Mouse (Mus musculus): ENCODE results near the gene Cela1. TPM values are rescaled to one million over a fixed set of nuclear protein-coding genes. Genes with fewer than 3 reads are reported as not detected.

The Cela1 gene
- 1.6 and 1.9 TPM in 2 replicates for polyA plus RNA-seq (2016; fragmentation: Nextera tagmentation; extraction: Ambion mirVana)

GRCm38 (mm10) chr15:100687430-100687971 is at the start of gene Cela1:
Gene Cela1 (minus strand): TSS chr15:100687921.
- Histone ChIP-seq H3K4me1 (no peaks in the 10 kb centered on the region; the same call in 1 of the 2 replicates), H3K4me2 (replicated peaks) (no peak within 1 kb of the TSS), H3K9ac (no peak within 1 kb of the TSS; the same call in 1 of the 2 replicates), H3K27me3 (0 out of 2 replicates have a peak, but pooled peaks cover 5% of the 10 kb centered on the region), H3K4me3 (no peak within 1 kb of the TSS), H3K27ac (no peak within 1 kb of the TSS), H3K36me3 (no peaks in the 10 kb centered on the region), H3K9me3 (replicated peaks) (peaks cover 10% of the 10 kb centered on the region)
- 88% methylated on average over 8 of the region's 8 CpGs for WGBS
- ATAC-seq (ENCODE audit: low FRiP score) = no peak

DNA sequence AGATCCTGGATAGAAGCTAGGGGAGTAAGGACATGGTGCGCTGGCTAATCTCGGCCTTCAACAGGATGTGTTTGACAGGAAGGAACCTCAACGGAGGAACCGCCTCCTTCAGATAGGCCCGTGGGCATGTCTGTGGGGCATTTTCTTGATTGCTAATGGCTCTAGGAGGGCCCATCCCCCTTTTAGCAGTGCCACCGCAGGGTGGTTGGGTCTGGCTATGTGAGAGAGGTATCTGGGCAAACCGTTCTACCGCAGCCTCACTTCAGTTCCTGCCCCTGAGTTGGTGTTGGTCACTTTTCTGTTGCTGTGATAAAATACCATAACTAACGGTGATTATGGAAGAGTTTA is 48.2 kb upstream of the Cela1 start:
- H3K27me3 ChIP-seq = peaks cover 17% of the 10 kb centered on the region
- H3K9me3 ChIP-seq (replicated peaks) = no peaks in the 10 kb centered on the region
- no peaks in the 10 kb centered on the region for H3K36me3 ChIP-seq
- ATAC-seq (ENCODE audit: low FRiP score) = no peak
- H3K4me1 ChIP-seq = peaks cover 5% of the 10 kb centered on the region; the same call in 1 of the 2 replicates
- no peak overlapping the region for H3K9ac ChIP-seq
- H3K4me2 ChIP-seq (replicated peaks) = no peak overlapping the region
- WGBS = 87% methylated on average over 9 of the region's 9 CpGs
- H3K4me3 ChIP-seq = no peak overlapping the region
- no peak overlapping the region for H3K27ac ChIP-seq

- 89% methylated on average over 14 of the region's 15 CpGs for WGBS
- no peaks in the 10 kb centered on the region for H3K36me3 ChIP-seq
- no peak for ATAC-seq (ENCODE audit: low FRiP score)
These were observed 47.6 kb upstream of the Cela1 start for GRCm38 (mm10) chr15:100735095-100735952.

DNA sequence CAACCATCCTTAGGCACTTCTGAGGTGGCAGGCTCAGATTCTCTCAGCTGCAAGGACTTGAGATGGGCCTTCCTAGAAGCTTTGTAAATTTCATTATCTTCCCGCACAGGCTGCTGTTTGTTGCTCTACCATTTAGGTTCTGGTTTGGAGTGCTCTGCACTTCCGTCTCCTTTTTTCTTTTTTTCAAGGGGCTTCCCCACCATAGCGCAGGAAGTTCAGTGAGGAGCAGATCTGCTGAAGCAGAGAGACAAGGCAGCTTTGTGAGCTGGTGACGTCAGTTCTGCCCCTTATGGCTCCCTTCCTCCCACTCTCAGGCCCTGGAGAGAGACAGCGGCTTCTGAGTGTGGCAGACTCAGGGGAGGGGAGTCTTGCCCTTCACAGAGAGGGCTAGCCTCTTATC is 44.9 kb upstream of the Cela1 start:
- H3K27ac ChIP-seq = no peak overlapping the region
- H3K4me1 ChIP-seq = peaks cover 17% of the 10 kb centered on the region
- H3K36me3 ChIP-seq = no peaks in the 10 kb centered on the region
- no peaks in the 10 kb centered on the region for H3K9me3 ChIP-seq (replicated peaks)
- no peak overlapping the region for H3K4me3 ChIP-seq
- 42% methylated on average over 5 of the region's 5 CpGs for WGBS
- no peak for ATAC-seq (ENCODE audit: low FRiP score)
- H3K4me2 ChIP-seq (replicated peaks) = no peak overlapping the region
- H3K27me3 ChIP-seq = peaks cover 50% of the 10 kb centered on the region
- no peak overlapping the region for H3K9ac ChIP-seq

More at GRCm38 (mm10) chr15:100735095-100735952, 47.6 kb upstream of the Cela1 start:
- peaks cover 23% of the 10 kb centered on the region for H3K27me3 ChIP-seq
- H3K9ac ChIP-seq = no peak overlapping the region
- H3K27ac ChIP-seq = no peak overlapping the region
- no peaks in the 10 kb centered on the region for H3K9me3 ChIP-seq (replicated peaks)
- no peak overlapping the region for H3K4me3 ChIP-seq
- peaks cover 5% of the 10 kb centered on the region; the same call in 1 of the 2 replicates for H3K4me1 ChIP-seq
- H3K4me2 ChIP-seq (replicated peaks) = no peak overlapping the region

DNA sequence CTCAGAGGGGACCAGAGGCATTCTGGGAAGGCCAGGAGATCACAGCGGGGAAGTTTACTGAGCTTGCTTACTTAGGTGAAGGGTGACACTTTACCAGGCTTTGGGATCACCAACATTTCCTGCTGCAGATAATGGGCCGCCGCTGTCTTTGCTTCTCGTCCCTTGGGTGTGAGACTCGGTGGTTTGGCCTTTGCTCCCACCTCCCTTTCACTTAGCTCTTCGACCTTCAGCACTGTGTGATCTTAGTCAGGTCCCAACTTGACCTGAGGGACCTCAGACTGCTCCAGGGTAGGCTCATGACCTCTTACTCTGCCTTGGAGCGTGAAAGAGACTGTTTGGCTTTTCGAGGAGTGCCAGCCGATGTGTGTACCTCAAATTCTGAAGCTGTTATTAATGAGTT is 43.4 kb upstream of the Cela1 start:
- no peak overlapping the region for H3K4me3 ChIP-seq
- no peak overlapping the region for H3K9ac ChIP-seq
- no peak overlapping the region for H3K4me2 ChIP-seq (replicated peaks)
- no peak overlapping the region for H3K27ac ChIP-seq
- WGBS = 46% methylated on average over 9 of the region's 9 CpGs
- no peak for ATAC-seq (ENCODE audit: low FRiP score)
- peaks cover 17% of the 10 kb centered on the region for H3K4me1 ChIP-seq
- H3K9me3 ChIP-seq (replicated peaks) = no peaks in the 10 kb centered on the region
- no peaks in the 10 kb centered on the region for H3K36me3 ChIP-seq
- peaks cover 57% of the 10 kb centered on the region for H3K27me3 ChIP-seq

DNA sequence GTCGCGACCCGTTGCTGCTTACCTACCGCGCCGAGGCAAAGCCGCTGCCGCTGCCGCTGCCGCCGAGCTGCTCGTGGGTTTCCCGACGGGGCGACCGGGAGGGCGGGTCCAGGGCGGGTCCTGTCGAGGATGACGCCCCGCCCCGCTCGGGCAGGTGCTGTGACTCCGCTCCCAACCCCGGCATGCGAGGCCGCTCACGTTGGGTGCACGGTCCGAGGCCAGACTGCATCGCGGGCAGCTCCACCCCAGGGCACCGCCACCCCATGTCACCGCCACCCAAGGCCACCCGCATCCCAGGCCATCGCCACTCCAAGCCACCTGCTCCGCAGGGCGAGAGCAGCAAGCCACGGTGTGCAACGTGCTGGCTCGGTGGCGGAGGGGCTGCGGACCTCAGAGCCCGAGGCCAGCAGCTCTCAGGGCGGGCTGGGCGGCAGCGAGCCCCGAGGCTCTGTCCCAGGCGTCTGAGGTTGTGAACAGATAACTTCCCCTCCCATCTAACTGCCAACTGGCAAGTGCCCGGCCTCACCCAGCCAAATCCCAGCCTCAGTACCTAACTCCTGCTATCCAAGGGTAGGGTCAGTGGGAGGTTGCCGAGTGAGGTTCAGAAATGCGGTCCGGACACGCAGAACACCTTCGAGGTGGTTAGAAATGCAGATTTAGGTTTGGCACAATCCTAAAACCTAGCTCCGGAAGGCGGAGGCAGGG is 41.7 kb upstream of the Cela1 start, which contains the start of gene Galnt6:
Galnt6 (minus strand) TSS at position 96 of the 705 bp plus-strand sequence.
- H3K4me2 ChIP-seq (replicated peaks) = peak within 1 kb of the TSS; percentile 58
- no peaks in the 10 kb centered on the region for H3K36me3 ChIP-seq
- peak within 1 kb of the TSS; percentile 35 for H3K9ac ChIP-seq
- H3K4me3 ChIP-seq = peak within 1 kb of the TSS; percentile 38
- WGBS = 5% methylated on average over 57 of the region's 57 CpGs
- peaks cover 17% of the 10 kb centered on the region for H3K4me1 ChIP-seq
- H3K9me3 ChIP-seq (replicated peaks) = no peaks in the 10 kb centered on the region
- H3K27me3 ChIP-seq = peaks cover 60% of the 10 kb centered on the region
- H3K27ac ChIP-seq = no peak within 1 kb of the TSS
- ATAC-seq (ENCODE audit: low FRiP score) = no peak; the same call in 1 of the 2 replicates

GRCm38 (mm10) chr15:100728586-100728985 is 40.9 kb upstream of the Cela1 start:
- ATAC-seq (ENCODE audit: low FRiP score) = no peak
- Histone ChIP-seq H3K27ac (no peak overlapping the region), H3K4me3 (peak overlapping the region; percentile 38), H3K9me3 (replicated peaks) (no peaks in the 10 kb centered on the region), H3K36me3 (no peaks in the 10 kb centered on the region), H3K9ac (peak overlapping the region; percentile 35; the same call in 1 of the 2 replicates), H3K4me2 (replicated peaks) (peak overlapping the region; percentile 58), H3K27me3 (peaks cover 60% of the 10 kb centered on the region), H3K4me1 (peaks cover 17% of the 10 kb centered on the region)
- 33% methylated on average over 9 of the region's 9 CpGs for WGBS

GRCm38 (mm10) chr15:100727834-100728233 is 40.1 kb upstream of the Cela1 start:
- peaks cover 17% of the 10 kb centered on the region for H3K4me1 ChIP-seq
- no peak overlapping the region for H3K4me3 ChIP-seq
- no peak for ATAC-seq (ENCODE audit: low FRiP score)
- 82% methylated on average over 11 of the region's 11 CpGs for WGBS
- H3K27ac ChIP-seq = no peak overlapping the region
- H3K4me2 ChIP-seq (replicated peaks) = no peak overlapping the region
- H3K9me3 ChIP-seq (replicated peaks) = no peaks in the 10 kb centered on the region
- H3K27me3 ChIP-seq = peaks cover 59% of the 10 kb centered on the region
- no peak overlapping the region for H3K9ac ChIP-seq
- H3K36me3 ChIP-seq = no peaks in the 10 kb centered on the region

DNA sequence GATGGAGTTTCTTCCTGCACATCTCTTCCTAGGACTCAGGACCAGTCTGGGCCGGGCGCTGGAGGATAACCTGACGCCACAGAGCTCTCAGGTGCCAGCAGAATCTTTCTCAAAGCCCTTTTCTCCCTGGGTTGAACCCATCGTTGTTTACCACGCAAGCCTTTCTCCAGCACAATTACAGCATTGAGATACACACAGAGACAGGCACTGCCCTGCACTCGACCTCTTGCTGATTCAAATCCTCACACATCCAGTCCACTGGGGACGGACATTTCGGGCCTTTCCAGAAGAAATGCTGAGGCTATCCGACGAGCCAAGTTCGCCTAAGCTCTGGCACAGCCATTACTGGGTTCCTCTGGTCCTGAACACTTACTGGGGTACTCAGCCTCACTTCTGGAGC is 39.0 kb upstream of the Cela1 start:
- 85% methylated on average over 11 of the region's 11 CpGs for WGBS
- ATAC-seq (ENCODE audit: low FRiP score) = no peak
- peaks cover 12% of the 10 kb centered on the region for H3K4me1 ChIP-seq
- no peak overlapping the region for H3K4me3 ChIP-seq
- H3K27me3 ChIP-seq = peaks cover 48% of the 10 kb centered on the region
- H3K27ac ChIP-seq = no peak overlapping the region
- H3K9me3 ChIP-seq (replicated peaks) = no peaks in the 10 kb centered on the region
- H3K9ac ChIP-seq = no peak overlapping the region
- no peaks in the 10 kb centered on the region for H3K36me3 ChIP-seq
- H3K4me2 ChIP-seq (replicated peaks) = no peak overlapping the region

DNA sequence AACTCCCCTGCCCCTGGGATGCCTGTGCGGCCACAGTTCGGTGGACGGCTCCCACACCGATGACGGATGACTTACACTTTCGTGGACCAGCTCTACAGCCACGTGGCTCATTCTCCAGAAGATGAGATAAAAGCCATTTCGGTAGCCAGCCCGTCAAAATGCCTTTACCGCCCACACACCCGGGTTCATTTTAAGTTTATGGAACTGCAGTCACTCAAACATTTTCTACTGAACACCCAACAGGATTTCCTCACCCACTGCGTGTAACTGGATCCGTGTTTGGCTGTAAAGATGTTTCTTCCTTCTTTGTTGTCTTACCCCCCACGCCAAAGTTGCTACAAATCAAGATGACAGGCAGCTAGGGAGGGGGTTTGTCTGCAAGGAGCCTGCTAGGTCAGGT is 35.8 kb upstream of the Cela1 start:
- Histone ChIP-seq H3K4me1 (no peaks in the 10 kb centered on the region), H3K4me3 (no peak overlapping the region), H3K36me3 (no peaks in the 10 kb centered on the region), H3K9ac (no peak overlapping the region), H3K9me3 (replicated peaks) (no peaks in the 10 kb centered on the region), H3K4me2 (replicated peaks) (no peak overlapping the region), H3K27me3 (peaks cover 19% of the 10 kb centered on the region), H3K27ac (no peak overlapping the region)
- no peak for ATAC-seq (ENCODE audit: low FRiP score)
- WGBS = 77% methylated on average over 14 of the region's 14 CpGs

- ATAC-seq (ENCODE audit: low FRiP score) = no peak
- Histone ChIP-seq H3K4me2 (replicated peaks) (no peak overlapping the region), H3K4me1 (no peaks in the 10 kb centered on the region), H3K27me3 (peaks cover 10% of the 10 kb centered on the region), H3K4me3 (no peak overlapping the region), H3K9me3 (replicated peaks) (no peaks in the 10 kb centered on the region), H3K27ac (no peak overlapping the region), H3K36me3 (no peaks in the 10 kb centered on the region), H3K9ac (no peak overlapping the region)
- 78% methylated on average over 6 of the region's 6 CpGs for WGBS
These were observed 34.8 kb upstream of the Cela1 start for GRCm38 (mm10) chr15:100722564-100722963.

DNA sequence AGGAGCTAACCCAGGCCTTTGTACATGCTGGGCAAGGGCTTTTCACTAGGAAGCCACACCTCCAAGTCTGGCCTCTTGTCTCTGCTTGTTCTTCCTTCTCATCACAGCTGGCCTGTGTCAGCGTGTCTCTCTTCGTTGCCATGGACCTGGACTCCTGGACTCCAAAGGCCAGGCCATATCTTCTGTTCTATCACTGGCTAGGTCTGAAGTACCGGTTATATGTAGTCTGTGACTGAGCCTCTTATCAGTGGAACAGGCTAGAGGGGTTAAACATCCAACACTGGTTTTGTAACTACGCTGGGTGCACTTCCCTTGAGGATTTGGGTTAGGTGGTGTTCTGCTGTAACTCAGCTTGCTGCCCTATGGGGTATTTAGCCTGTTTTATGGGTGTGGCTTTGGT is 34.3 kb upstream of the Cela1 start:
- no peaks in the 10 kb centered on the region for H3K9me3 ChIP-seq (replicated peaks)
- H3K27me3 ChIP-seq = peaks cover 4% of the 10 kb centered on the region
- H3K4me1 ChIP-seq = no peaks in the 10 kb centered on the region
- no peak overlapping the region for H3K9ac ChIP-seq
- no peak for ATAC-seq (ENCODE audit: low FRiP score)
- H3K36me3 ChIP-seq = no peaks in the 10 kb centered on the region
- H3K4me2 ChIP-seq (replicated peaks) = no peak overlapping the region
- 66% methylated on average over 4 of the region's 4 CpGs for WGBS
- no peak overlapping the region for H3K27ac ChIP-seq
- no peak overlapping the region for H3K4me3 ChIP-seq
